Mouse (Mus musculus) regulatory T cell (primary cell): ENCODE data around the gene Muc4.

Source experiments
- in situ Hi-C: fragments of 300-600 bp; cut with MboI, MseI; formaldehyde crosslinking; loops from one replicate; pipeline ENCODE4 v1.15.1; 2025; ENCODE audit warnings: high pct_unique_total_duplicates

Muc4 gene

DNA sequence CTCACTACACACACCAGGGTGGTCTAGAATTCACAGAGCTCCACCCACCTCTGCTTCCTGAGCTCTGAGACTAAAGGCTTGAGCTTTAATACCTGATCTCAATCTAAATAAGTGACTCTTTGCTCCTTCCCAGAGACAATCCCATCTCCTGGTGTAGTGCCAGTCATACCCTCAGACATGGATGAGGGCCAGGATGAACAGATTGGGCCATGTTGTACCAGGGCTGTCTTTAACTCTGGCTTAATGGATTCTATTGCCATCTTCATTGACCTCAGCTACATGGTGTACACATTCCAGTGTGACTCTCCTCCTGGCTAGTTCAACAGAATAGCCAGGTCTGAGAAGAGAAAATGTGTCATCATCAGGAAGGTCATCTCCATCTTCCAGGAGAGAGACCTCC is 9.2 kb upstream of the Muc4 start:
- in situ Hi-C loops = no loop called here

DNA sequence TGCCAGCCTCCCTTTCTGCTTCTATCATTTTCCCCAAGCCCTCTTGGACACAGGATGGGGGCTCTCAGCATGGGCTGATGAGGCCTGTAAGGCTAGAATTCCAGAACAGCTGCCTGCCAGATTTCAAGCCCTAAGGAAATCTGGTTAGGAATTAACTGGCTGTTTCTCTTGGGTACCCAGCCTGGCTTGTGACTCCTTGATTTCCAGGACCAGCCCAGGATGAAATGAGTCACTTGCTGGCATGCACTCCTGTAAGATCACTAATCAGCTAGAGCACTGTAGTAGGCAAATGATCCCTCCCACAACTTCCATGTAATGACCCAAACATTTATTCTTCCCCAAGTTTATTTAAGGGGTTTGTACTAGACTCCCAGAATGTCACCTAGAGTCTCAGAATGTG is 7.4 kb upstream of the Muc4 start:
- in situ Hi-C loops = no loop called here

DNA sequence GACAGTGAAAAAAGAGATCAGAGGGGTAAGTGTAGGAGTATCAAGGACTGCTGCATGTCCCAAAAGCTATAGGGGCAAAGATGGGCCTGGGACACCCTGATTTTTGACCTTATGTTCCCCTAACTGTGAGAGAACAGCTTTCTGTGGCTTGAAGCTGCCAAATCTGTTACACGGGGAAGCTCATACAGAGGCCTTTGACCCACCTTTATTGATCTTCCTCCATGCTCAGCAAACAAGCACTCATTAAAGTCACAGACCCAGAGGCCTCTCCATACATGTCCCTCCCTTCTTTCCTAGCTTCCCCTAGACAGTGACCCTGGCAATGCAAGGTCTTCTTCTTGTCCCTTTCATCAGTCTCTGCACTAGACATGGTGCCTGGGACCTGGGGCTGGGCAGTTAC is 7.0 kb upstream of the Muc4 start:
- in situ Hi-C loops = no loop called here

DNA sequence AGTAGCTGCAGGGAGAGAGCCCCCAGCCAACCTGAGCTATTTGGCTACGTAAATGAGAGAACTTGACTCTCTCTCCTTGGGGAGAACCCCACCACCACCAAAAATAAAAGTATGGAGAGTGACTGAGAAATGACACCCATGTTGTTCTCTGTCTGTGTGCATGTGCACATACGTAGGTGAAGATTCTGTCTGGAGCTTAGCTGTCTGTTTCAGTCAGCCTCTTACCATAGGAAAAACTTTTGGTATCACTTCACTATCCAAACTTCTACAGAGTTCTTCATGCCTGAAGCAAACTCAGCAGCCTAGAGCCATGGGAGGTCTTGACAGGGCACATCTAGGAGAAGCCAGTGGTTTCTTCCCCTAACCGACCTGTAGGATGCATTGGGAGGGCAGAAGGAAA is 2.5 kb upstream of the Muc4 start:
- in situ Hi-C loops = no loop called here

DNA sequence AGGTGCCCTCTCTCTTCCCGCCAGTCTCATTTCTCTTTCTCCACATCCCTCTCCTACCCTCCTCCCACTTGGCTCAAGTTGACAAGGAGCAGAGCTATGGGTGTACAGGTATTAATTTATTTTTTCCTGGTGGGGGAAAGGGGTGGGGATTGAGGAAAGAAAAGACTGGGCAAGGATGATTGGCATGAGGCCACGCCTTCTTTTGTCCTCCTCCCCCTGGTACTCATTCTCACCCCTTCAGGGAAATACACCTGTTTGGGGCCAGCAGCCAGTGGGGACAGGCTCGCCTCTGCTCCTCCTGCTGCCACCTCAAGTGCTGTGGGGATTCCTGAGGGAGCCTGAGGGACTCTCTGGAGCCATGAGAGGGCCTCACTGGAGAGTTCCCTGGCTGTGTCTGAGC is 336 bp downstream of the Muc4 start:
- in situ Hi-C loops = no loop called here

DNA sequence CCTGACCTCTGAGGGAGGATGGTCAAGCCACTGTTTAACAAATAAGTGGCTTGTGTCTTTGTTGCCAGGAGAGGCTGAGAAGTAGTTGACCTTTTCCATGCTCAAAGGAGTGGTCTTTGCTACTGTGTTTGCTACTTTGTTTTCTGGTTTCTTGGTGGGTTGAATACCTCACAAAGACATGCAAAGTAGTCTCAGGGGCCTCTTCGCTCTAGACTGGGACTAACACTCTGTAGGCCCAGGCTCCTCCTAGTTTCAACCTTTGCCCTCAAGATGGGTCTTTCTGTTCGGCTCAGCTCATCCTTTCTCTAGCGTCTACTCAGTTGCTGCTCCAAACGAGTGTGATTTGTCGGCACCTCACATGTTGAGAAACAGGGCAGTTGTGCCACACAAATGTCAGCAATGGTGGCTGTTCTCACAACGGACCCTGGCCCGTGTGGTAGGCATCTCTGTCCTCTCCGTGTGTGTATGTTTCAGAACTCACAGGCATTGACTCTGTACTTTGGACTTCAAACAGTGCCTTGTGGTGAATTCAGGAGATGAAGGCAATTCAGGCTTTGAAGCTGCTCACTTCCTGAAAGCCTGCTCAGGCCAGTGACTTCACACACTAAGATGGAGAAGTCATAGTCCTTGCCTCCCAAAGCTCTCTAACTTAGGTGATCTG is 4.4 kb downstream of the Muc4 start:
- in situ Hi-C loops = no loop called here

DNA sequence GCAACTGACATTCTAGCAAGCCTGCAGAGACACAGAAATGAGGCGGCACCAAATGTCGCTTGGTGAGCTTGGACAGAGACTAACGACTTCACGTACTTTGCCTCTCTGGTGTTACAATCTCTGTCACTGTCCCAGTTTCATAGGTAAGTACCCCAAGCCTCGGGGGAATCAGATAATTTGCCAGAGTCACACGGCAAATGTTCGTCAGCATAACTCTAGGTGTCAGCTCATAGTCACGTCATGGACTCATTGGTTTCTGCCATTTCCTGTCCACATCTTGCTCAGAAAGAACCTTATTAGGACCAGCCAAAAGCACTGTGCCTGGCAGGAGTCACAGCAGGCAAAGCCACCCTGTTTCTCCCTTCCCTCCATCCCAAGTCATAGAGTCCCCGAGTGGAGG is 5.7 kb downstream of the Muc4 start:
- in situ Hi-C loops = no loop called here

DNA sequence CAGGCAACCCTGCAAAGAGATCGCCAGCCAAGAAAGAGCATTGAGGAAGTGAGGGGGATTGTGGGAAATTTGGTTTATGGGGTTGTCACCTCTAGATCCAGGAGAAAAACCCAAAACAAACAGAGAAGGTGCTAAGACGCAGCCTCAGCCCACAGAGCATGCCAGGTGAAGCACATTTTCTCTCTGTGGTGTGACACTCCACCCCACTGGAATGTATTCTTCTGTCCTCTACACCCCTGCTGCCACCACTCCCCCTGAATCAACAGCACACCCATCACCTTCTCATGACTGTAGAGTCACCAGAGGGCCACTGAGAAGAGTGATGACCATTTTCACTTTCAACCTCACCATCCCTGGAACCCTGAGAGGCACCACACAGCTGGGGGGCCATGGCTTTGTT is 7.0 kb downstream of the Muc4 start:
- in situ Hi-C loops = no loop called here

DNA sequence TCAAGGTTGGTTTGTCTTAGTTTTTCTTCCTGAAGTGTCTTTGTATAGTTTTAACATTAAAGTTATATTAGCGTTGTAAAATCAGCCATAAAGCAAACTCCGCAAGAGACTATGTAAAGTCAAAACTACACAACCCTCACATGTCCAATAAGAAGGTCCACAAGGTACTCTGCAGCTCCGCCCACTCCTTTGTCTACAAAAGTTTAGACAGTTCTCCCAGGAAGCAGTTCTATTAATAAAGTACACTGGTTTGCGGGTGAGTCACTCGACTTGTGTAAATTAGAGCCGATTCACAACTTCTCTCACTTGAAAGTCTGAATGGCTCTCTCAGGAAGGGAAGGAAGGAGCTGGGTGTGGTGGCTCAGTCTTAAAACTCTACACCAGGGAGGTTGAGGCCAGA is 10.2 kb downstream of the Muc4 start:
- in situ Hi-C loops = no loop called here

DNA sequence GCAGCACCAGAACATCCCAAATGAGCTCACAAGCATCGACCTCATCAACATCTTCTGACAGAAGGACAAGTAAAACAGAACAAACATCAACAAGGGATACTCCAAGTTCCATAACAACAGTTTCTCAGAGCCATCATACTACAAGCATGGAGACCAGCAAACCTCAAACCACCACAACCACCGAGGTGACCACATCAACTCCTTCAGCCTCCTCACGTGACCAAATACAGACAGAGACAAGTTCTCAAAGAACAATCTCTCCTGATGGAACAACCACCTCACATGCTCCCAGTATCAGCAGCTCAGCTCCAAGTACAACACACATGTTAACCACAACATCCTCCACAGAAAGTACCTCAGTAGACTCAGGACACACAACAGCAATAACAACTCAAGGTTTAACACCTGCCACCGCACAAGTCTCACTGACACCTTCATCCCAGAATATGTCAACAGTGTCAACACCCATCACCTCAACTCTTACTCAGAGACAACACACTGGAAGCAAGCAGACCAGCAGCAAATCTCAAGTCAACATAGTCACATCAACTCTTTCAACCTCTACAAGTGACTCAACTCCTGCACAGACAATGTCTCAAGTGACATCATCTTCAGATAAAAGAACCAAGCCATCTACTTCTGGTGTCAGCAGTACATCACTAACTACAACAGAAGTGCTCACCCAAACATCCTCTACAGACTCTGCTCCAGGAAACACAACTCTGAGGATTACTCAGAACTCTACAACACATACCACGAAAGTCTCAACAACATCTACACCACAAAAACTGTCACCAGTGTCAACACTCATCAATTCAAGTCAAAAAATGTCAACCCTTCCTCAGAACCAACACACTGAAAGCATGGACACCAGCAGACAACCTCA is 14.8 kb downstream of the Muc4 start:
- in situ Hi-C loops = loop anchor here (25.0 kb wide), 1 partner anchor 1888 kb away; no protein-coding TSS in a partner anchor

DNA sequence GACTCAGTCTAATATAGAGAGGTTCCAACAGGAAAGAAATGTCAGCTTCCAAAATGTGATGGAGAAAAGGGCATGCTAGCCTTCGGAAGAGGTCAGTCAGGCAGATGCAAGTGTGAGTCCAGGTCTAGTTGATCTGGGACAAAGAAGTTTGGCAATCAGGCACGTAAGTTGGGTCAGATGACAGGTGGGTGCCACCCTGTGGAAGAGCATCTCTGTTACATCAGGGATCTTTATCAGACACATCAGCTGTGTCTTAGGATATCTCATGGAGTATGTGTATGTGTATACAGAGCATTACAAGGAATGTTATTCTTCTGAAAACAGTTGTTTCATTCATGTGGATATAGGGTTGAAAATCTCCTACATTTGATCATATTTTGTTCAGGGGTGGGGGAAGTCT is 28.9 kb downstream of the Muc4 start:
- in situ Hi-C loops = loop anchor here (25.0 kb wide), 1 partner anchor 1902 kb away; no protein-coding TSS in a partner anchor

DNA sequence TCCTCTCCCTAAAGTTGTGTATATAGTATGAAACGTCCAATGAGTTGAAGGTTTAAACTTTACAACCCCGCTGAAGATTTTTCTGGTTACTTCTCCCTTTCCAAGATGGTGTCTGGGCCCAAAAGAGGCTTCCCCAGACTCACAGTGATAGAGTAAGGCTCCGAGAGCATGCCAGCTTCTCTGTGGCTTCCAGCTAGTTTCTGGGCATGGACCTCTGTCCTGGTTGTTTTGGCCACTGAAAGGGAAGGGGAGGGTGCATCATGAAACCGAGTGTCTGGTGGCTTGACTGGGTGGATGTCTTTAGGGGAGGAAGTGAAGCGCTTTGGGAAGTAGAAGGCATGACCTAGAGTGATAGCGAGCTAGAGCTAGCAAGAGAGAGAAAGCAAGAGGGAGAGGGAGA is 29.3 kb downstream of the Muc4 start:
- in situ Hi-C loops = loop anchor here (25.0 kb wide), 1 partner anchor 1903 kb away; no protein-coding TSS in a partner anchor

DNA sequence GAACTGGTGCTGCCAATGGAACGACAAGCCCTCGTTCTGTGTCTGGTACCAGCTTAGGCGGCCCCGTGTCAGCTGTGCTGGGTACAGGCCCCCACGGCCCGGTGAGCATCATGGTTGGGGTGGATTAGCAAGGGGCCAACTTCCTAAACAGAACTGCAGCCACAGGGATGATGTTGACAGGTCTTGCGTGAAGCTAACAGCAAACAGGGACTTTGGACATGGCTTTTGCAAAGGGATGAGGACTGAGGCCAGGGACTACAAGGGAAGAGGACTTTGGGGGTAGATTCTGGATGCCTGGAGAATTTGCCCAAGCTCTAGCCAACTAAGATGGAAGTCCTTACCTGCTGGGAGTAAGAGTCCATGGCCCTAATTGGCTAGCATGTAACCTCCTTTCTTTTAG is 31.2 kb downstream of the Muc4 start:
- in situ Hi-C loops = loop anchor here (25.0 kb wide), 1 partner anchor 1905 kb away; no protein-coding TSS in a partner anchor

DNA sequence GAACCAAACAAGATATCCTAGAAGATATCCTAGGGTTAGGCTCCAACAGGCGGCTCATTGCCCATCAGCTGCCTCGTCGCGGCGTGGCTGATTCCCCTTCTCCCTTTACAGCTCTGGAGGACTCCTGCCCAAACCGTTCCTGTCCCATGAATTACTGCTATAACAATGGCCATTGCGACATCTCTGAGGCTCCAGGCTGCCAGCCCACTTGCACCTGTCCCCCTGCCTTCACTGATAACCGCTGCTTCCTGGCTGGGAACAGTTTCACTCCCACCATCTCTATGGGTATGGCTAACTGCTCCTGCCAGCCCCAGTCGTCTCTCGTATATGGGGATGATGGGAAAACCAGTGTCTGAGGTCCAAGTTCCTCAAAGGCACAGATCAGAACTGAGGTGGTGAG is 41.0 kb downstream of the Muc4 start:
- in situ Hi-C loops = no loop called here

DNA sequence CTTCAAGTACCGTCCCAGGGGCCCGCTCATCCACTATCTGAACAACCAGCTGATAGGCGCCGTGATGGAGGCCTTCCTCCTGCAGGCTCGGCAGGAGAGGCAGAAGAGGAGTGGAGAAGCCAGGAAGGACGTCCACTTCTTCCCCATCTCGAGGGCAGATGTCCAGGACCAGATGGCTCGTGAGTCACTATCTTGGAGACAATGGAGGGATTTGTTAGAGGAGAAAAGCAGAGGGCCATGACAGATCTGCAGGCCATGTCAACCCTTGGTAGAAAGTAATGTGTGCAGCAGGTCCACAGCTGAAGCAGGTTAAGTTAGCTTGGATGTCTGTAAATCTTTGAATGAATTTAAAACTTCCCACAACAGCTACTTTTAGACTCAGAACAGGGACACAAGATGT is 43.3 kb downstream of the Muc4 start:
- in situ Hi-C loops = no loop called here

DNA sequence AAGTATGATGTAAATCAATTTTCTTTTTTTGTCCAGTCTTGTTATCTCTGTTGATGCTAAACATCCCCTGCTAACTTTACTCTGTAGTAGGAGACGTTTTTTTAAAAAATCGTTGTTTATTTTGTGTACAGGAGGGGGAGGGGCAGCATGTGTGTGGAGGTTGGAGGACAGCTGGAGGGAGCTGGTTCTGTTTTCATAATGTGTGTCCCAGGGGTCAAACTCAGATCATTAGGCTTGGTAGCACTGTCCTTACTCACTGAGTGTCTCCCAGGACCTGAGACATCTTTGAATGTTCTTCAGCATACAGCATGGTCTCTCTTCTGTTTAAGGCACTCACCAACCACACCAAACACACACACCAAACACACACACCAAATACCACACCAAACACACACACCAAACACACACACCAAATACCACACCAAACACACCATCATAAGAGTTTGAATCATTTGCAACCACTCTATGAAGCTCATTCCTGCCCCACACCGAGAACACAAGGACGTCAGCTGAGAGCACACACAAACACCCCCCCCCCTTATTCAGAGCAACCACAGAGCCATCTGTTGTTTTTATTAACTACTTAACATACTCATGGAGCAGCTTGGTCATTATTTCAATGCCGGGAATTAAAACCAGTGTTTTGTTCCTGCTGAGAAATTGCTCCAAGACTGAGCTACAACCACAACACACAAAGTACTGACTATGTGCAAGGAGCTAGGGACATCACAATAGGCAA is 47.8 kb downstream of the Muc4 start:
- in situ Hi-C loops = no loop called here

DNA sequence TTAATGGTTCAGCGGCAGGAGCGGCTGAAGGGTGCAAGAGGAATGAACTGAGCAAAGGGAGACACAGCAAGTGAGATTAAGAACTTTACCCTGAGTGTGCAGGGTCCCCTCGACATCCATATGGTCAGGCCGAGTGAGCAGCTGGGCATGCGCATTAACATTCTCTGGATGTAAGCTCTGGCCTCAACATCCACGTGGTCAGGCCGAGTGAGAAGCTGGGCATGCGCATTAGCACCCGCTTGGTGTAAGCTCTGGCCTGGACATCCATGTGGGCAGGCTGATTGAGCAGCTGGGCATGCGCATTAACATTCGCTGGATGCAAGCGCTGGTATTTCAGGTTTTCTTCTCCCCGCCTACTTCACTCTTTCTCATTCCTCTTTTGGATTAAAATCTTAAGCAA is 49.2 kb downstream of the Muc4 start:
- in situ Hi-C loops = no loop called here

DNA sequence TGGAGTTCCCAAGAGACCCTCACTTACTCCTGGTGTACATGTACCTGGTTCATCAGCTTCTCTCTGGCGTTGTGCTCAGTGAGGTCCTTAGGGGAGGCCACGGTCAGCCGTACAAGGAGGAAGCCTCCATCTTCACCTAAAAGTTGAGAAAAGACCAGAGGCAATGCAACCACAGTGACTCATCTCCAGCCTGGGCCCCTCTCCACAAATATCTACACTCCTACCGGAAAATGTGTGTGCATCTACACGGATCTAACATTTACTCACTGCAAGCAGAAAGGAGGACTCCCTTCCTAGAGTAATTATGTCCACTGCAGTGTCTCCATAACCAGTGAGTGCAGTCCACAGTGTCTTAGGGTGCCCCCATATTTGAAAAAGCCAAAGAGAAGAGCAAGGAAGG is 54.4 kb downstream of the Muc4 start:
- in situ Hi-C loops = no loop called here

DNA sequence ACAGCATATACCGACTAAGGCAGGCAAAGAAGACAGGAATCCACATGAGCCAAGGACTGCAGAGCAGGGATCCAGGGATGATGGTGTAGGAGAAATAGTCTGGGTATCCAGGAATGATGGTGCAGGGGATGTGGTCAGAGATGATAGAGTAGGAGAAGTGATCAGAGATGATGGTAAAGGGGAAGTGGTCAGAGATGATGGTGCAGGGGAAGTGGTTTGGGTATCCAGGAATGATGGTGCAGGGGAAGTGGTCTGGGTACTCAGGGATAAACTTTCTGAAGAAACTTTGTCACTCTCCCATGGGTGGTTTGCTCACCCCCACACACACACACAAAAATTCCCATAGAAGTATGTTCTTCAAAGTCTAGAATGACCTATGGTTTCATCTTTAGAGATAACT is 59.5 kb downstream of the Muc4 start:
- in situ Hi-C loops = no loop called here

DNA sequence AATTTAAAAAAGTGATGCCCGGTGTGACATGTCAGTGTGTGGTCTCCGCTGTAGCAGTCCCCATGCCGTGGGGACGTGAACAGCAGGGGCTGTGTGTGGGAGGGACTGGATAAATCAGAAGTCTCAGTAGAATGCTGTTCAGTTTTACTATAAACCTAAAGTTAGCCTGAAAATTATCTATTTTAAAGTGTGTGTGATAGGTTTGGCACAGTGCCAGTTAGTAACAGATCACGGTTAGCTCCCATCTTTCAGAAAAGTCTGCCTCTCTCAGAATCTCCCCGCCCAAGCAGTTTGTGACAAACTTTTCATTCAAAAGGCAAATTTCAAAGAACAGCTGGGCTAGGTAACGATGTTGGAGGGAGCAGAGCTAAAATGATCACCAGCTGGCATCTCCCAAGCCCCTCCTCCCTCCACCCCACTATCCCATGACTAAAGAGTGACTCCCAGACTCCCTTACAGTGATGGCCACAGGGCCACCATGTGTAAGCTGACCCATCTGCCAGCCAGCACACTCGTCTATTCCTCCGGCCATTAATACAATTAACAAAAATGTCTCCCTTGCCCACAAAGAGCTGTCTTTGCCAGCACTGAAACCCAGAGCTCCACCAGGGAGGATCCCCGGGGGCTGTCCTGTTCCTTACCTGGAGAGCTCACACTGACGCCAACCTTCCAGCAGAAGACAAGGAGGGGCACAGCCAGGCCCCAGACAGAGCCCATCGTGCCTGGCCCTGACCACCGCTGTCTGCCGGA is 61.2 kb downstream of the Muc4 start:
- in situ Hi-C loops = no loop called here

DNA sequence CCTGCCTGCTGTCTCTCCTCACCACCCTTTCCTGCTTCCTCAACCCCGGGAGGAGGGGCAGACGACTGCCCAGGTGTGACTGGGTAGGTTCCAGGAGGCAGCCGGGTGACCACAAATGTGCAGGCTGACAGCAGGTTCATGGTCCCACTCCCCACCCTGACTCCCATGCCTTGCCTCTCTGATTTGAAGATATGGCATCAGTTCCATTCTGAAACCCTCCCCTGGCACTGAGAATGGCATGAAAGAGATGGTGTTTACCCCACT is 61.7 kb downstream of the Muc4 start, which contains the start of gene Muc20:
Gene Muc20, minus strand, starts transcription at position 10 of the 264 bp plus-strand sequence.
- in situ Hi-C loops = no loop called here
